Mouse (Mus musculus) ES-Bruce4 (cell line): Measurements from ENCODE around the gene Clptm1. TPM values are rescaled to one million over a fixed set of nuclear protein-coding genes. Genes with fewer than 3 reads are reported as not detected.
A peak's percentile ranks its signal among the peaks of the same experiment; 100 is the strongest.

Experiments used
- H3K27ac ChIP-seq: 2 replicates; pipeline ENCODE4 v1.5.1; 2012; ENCODE audit warnings: low read length, inconsistent platforms; ENCODE audit not compliant: insufficient read depth
- H3K27me3 ChIP-seq: 2 replicates; pipeline ENCODE4 v1.6.1; 2012; ENCODE audit warnings: mild to moderate bottlenecking, low read length, inconsistent platforms; ENCODE audit not compliant: control insufficient read depth, poor library complexity, insufficient read depth, severe bottlenecking
- H3K36me3 ChIP-seq: 2 replicates; pipeline ENCODE4 v1.6.1; 2012; ENCODE audit warnings: inconsistent platforms, mild to moderate bottlenecking, low read length, moderate library complexity; ENCODE audit not compliant: control insufficient read depth, poor library complexity, insufficient read depth, severe bottlenecking
- H3K4me1 ChIP-seq: one replicate; pipeline ENCODE4 v1.8.1; 2011; ENCODE audit warnings: low read length; ENCODE audit not compliant: control insufficient read depth, insufficient read depth
- H3K4me3 ChIP-seq: 2 replicates; pipeline ENCODE4 v1.5.1; 2011; ENCODE audit warnings: low read depth, mild to moderate bottlenecking, low read length
- H3K9ac ChIP-seq: 2 replicates; pipeline ENCODE4 v1.6.1; 2012; ENCODE audit warnings: low read depth, mild to moderate bottlenecking, inconsistent platforms; ENCODE audit not compliant: poor library complexity, severe bottlenecking
- H3K9me3 ChIP-seq: replicated peaks from 2 replicates; pipeline ENCODE4 v1.6.1; 2012; ENCODE audit warnings: mild to moderate bottlenecking, low read length, inconsistent platforms; ENCODE audit not compliant: control insufficient read depth, poor library complexity, insufficient read depth, severe bottlenecking
- CTCF ChIP-seq: IDR thresholded peaks from one replicate; pipeline ENCODE4 v1.8.1; 2011; ENCODE audit warnings: low read depth, low read length
- EP300 ChIP-seq: IDR thresholded peaks from 2 replicates; pipeline ENCODE4 v1.6.1; 2011; ENCODE audit warnings: low read depth, low read length; ENCODE audit not compliant: insufficient read depth
- POLR2A ChIP-seq: IDR thresholded peaks from one replicate; pipeline ENCODE4 v1.8.1; 2011; ENCODE audit warnings: low read length; ENCODE audit not compliant: insufficient read depth
- polyA plus RNA-seq: library from polyadenylated mRNA; stranded (reverse); fragments of >200 nt; gene quantifications from 2 replicates; pipeline ENCODE4 v1.2.4, GENCODE M21; 2011; ENCODE audit warnings: low read depth; ENCODE audit not compliant: missing spikeins, insufficient read depth, insufficient read length

Clptm1 gene
- polyA plus RNA-seq, 1 experiment = 52.7 TPM

DNA sequence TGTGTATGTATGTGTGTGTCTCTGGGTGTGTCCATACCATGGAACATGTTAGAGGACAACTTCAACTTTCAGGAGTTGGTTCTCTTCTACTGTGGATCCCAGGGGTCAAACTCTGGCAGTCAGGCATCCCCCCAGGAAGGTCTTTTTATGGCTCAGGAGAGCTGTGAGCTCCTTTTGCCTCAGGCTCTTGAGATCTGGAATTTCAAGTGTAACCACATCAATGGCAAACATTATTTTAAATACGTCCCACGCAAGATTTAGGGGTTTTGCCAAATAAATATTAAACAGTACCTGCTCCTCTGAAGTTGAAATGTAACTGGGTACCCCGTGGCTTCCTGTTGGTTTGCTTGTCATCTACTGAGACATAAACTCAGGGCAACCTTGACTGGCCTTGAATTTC, 18.1 kb upstream of the Clptm1 start:
- Histone ChIP-seq H3K27me3 (no peaks in the 10 kb centered on the region), H3K27ac (peak overlapping the region; percentile 37; the same call in 1 of the 2 replicates), H3K9ac (no peak overlapping the region), H3K9me3 (no peaks in the 10 kb centered on the region), H3K36me3 (no peaks in the 10 kb centered on the region), H3K4me1 (peaks cover 9% of the 10 kb centered on the region), H3K4me3 (no peak overlapping the region)
- TF ChIP-seq POLR2A (no peak), EP300 (no peak), CTCF (no peak)

DNA sequence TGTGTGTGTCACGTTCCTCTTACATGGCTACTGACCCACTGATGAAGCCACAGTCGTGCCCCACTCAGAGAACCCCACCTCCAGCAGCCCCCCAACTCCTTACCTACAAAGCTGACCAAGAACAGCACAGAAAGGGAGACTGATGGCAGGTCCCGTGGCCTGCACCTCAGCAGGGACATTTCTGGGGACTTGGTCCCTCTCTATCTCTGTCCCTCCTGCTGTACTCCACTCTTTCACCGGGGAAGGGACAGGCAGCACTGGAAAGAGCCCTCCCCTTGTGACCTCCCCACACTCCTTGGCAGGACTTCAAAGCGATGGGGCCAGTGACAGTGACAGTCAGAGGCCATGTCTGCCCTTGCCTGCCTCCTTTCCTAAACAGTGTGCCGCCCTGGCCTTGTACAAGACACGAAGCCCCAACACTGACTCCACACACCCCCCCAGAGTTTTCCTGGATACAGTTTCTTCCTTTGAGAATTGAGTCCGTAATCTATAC, 16.4 kb upstream of the Clptm1 start, which contains the start of the genes Gm44805 and Apoc4:
Gene Gm44805, minus strand, starts transcription at position 222 of the 493 bp plus-strand sequence.
Gene Apoc4, minus strand, starts transcription at position 278 of the 493 bp plus-strand sequence.
- no peak within 1 kb of the TSS for H3K9ac ChIP-seq
- H3K27me3 ChIP-seq = no peaks in the 10 kb centered on the region
- no peaks in the 10 kb centered on the region for H3K9me3 ChIP-seq
- TF ChIP-seq EP300 (no peak), CTCF (no peak), POLR2A (no peak)
- H3K27ac ChIP-seq = peak within 1 kb of the TSS; percentile 59
- no peaks in the 10 kb centered on the region for H3K36me3 ChIP-seq
- H3K4me3 ChIP-seq = no peak within 1 kb of the TSS
- H3K4me1 ChIP-seq = peaks cover 9% of the 10 kb centered on the region

DNA sequence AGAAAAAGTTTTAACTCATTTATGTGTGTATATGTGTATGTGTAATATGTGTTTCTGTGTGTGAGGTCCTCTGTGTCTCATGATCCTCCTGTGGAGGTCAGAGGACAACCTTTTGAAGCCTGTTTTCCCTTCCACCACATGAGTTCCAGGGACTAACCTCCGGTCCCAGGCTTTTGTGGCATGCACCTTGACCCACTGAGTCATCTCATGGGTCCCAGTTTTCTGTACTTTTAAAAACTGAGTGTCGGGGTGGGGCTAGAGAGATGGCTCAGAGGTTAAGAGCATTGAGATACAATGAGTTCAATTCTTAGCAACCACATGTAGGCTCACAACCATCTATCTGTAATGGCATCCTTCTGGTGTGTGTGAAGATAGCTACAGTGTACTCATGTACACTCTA, 15.9 kb upstream of the Clptm1 start:
- TF ChIP-seq CTCF (no peak), EP300 (no peak), POLR2A (no peak)
- peaks cover 9% of the 10 kb centered on the region for H3K4me1 ChIP-seq
- H3K27me3 ChIP-seq = no peaks in the 10 kb centered on the region
- H3K4me3 ChIP-seq = no peak overlapping the region
- no peaks in the 10 kb centered on the region for H3K36me3 ChIP-seq
- no peak overlapping the region for H3K9ac ChIP-seq
- H3K27ac ChIP-seq = no peak overlapping the region
- no peaks in the 10 kb centered on the region for H3K9me3 ChIP-seq

DNA sequence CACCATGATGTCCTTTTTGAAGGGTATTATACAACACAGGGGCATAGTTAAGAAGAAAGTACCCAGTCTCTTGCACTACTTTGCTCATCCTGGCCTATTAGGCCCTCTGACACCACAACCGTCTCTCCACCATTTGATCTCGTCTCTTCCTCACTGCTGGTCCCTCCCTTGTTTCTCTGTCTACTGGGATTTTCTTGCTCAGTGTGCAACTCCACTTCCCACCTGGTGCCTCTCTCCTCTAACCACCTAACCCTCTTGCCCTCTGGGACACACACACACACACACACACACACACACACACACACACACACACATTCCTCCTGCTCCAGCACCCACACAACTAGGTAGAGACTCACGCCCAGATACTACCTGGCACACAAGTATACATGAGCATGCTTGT, 14.1 kb upstream of the Clptm1 start:
- no peaks in the 10 kb centered on the region for H3K9me3 ChIP-seq
- peaks cover 5% of the 10 kb centered on the region for H3K4me1 ChIP-seq
- H3K27ac ChIP-seq = no peak overlapping the region
- no peak overlapping the region for H3K9ac ChIP-seq
- no peaks in the 10 kb centered on the region for H3K27me3 ChIP-seq
- no peak for TF ChIP-seq CTCF
- no peak for TF ChIP-seq EP300
- no peak for TF ChIP-seq POLR2A
- H3K4me3 ChIP-seq = no peak overlapping the region
- no peaks in the 10 kb centered on the region for H3K36me3 ChIP-seq

DNA sequence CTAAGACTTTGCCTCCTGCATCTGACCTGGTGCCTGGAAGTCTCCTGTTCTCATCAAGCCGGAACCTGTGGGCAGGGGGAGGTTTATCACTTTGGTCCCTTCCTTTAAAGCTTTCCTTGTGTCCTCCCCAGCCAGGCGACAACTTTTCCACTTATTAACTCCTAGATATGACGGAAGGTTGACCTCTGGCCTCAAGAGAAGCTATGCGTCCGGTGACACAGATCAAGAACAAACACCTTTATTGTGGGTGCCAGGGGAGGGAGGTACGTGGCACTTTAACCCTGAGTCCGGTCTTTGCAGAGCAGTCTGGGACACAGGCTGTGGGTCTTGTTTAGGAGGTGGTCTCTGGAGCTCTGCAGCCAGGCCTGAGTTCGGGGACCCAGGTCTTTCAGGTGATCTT, 13.0 kb upstream of the Clptm1 start, which contains the start of gene Apoc2:
Gene Apoc2, minus strand, starts transcription at position 70 of the 400 bp plus-strand sequence.
- Histone ChIP-seq H3K27me3 (no peaks in the 10 kb centered on the region), H3K27ac (no peak within 1 kb of the TSS), H3K4me1 (peaks cover 3% of the 10 kb centered on the region), H3K9ac (no peak within 1 kb of the TSS), H3K36me3 (no peaks in the 10 kb centered on the region), H3K4me3 (no peak within 1 kb of the TSS), H3K9me3 (no peaks in the 10 kb centered on the region)
- TF ChIP-seq POLR2A (no peak), EP300 (no peak), CTCF (no peak)

DNA sequence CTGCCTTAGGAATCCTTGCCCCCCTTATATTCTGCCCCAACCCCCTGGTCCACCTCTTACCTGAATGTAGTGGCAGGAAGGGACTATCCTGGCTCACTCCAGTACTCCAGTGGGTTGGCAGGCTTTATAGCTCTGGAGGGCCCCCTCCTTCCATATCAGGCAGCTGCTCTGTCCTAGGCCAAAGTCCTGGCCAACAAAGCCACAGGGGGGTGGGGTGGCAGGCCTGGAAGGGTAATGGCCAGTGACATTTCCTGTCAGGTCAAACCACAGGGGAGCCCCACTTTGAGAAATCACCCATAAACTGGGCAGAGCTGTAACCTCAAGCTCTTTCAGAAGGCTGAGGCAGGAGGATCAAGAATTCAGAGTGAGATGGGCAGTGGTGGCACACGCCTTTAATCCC, 11.8 kb upstream of the Clptm1 start:
- Histone ChIP-seq H3K36me3 (no peaks in the 10 kb centered on the region), H3K9ac (no peak overlapping the region), H3K9me3 (no peaks in the 10 kb centered on the region), H3K4me3 (no peak overlapping the region), H3K27ac (no peak overlapping the region), H3K4me1 (no peaks in the 10 kb centered on the region), H3K27me3 (no peaks in the 10 kb centered on the region)
- TF ChIP-seq EP300 = no peak
- no peak for TF ChIP-seq CTCF
- TF ChIP-seq POLR2A = no peak
